Mouse (Mus musculus) heart, adult 11 months (tissue): ENCODE measurements around the gene Gm20662.
A peak's percentile ranks its signal among the peaks of the same experiment; 100 is the strongest.

ENCODE experiments used
- DNase-seq: peaks from one replicate; pipeline ENCODE4 v3.0.0; 2022

Gene Gm20662

GRCm38 (mm10) chr9:107975399-107976386 lies 20.5 kb upstream of the Gm20662 start, which contains the start of gene Uba7:
TSS of gene Uba7 (plus strand) at chr9:107975505.
- peak; percentile 97 for DNase-seq

GRCm38 (mm10) chr9:107978815-107979214 lies 17.3 kb upstream of the Gm20662 start:
- peak; percentile 92 for DNase-seq

- DNase-seq = peak; percentile 96
Observed at GRCm38 (mm10) chr9:107981684-107982605, 14.2 kb upstream of the Gm20662 start.

GRCm38 (mm10) chr9:107982681-107983346 lies 13.3 kb upstream of the Gm20662 start, which contains the start of gene Gm20661:
TSS of gene Gm20661 (plus strand) at chr9:107983058.
- peak; percentile 100 for DNase-seq

GRCm38 (mm10) chr9:107983421-107983890 lies 12.7 kb upstream of the Gm20662 start:
- DNase-seq = peak; percentile 100

GRCm38 (mm10) chr9:107984052-107984753 lies 11.9 kb upstream of the Gm20662 start:
- DNase-seq = peak; percentile 95

- peak; percentile 95 for DNase-seq
Observed at GRCm38 (mm10) chr9:107984754-107985055, 11.4 kb upstream of the Gm20662 start.

- peak; percentile 99 for DNase-seq
Observed at GRCm38 (mm10) chr9:107985131-107986119, 10.7 kb upstream of the Gm20662 start, which contains the start of gene Inka1. TSS of gene Inka1 (minus strand) at chr9:107985879.

GRCm38 (mm10) chr9:107986376-107986775 lies 9.8 kb upstream of the Gm20662 start:
- DNase-seq = peak; percentile 98

GRCm38 (mm10) chr9:107987950-107988349 lies 8.2 kb upstream of the Gm20662 start:
- DNase-seq = peak; percentile 91

GRCm38 (mm10) chr9:107992197-107992596 lies 4.0 kb upstream of the Gm20662 start, which contains the start of gene Cdhr4:
TSS of gene Cdhr4 (plus strand) at chr9:107992497.
- no peak for DNase-seq

GRCm38 (mm10) chr9:107993013-107993412 lies 3.1 kb upstream of the Gm20662 start:
- peak; percentile 85 for DNase-seq

GRCm38 (mm10) chr9:107994464-107994863 lies 1.7 kb upstream of the Gm20662 start:
- peak; percentile 87 for DNase-seq

- DNase-seq = peak; percentile 86
Observed at GRCm38 (mm10) chr9:107995513-107995912, 636 bp upstream of the Gm20662 start.

GRCm38 (mm10) chr9:108001922-108002770 lies 6.0 kb downstream of the Gm20662 start, which contains the start of gene Ip6k1:
TSS of gene Ip6k1 (plus strand) at chr9:108002501.
- peak; percentile 100 for DNase-seq

GRCm38 (mm10) chr9:108002778-108003530 lies 6.8 kb downstream of the Gm20662 start:
- no peak for DNase-seq

GRCm38 (mm10) chr9:108003531-108003890 lies 7.4 kb downstream of the Gm20662 start:
- DNase-seq = peak; percentile 92

- DNase-seq = no peak
Observed at GRCm38 (mm10) chr9:108008041-108008440, 11.9 kb downstream of the Gm20662 start.

GRCm38 (mm10) chr9:108010385-108010784 lies 14.2 kb downstream of the Gm20662 start:
- DNase-seq = no peak
